Mouse (Mus musculus) midbrain, embryonic 11.5 days (tissue): ENCODE measurements around the gene Vmn1r167. TPM values are rescaled to one million over a fixed set of nuclear protein-coding genes. Genes with fewer than 3 reads are reported as not detected.
"Not testable (repeated sequence)": the region's sequence is repeated elsewhere in the genome, so short reads cannot be mapped to it uniquely, and the experiment has no call there.

Experiments
- ATAC-seq: fragments of 200-750 bp; cut with Nextera tagmentation; 2 replicates; pipeline ENCODE4 v1.8.0; 2017; ENCODE audit warnings: moderate TSS enrichment, moderate library complexity; ENCODE audit not compliant: low FRiP score
- DNase-seq: peaks from one replicate; pipeline ENCODE4 v3.0.0; 2015; ENCODE audit warnings: low spot score; ENCODE audit errors: missing footprints
- H3K27ac ChIP-seq: fragments of 300-500 bp; sonication (generic); 2 replicates; pipeline ENCODE4 v1.5.1; 2014; ENCODE audit warnings: low read depth, low read length
- H3K27me3 ChIP-seq: fragments of 300-500 bp; sonication (generic); 2 replicates; pipeline ENCODE4 v1.6.1; 2014; ENCODE audit warnings: mild to moderate bottlenecking, low read length, moderate library complexity, mixed read lengths; ENCODE audit not compliant: control insufficient read depth, insufficient read depth
- H3K36me3 ChIP-seq: fragments of 300-500 bp; sonication (generic); 2 replicates; pipeline ENCODE4 v1.6.1; 2014; ENCODE audit warnings: mild to moderate bottlenecking, low read length, moderate library complexity, mixed read lengths; ENCODE audit not compliant: control insufficient read depth, insufficient read depth
- H3K4me1 ChIP-seq: fragments of 300-500 bp; sonication (generic); 2 replicates; pipeline ENCODE4 v1.6.1; 2014; ENCODE audit warnings: low read length; ENCODE audit not compliant: control insufficient read depth, insufficient read depth
- H3K4me2 ChIP-seq: fragments of 300-500 bp; sonication (generic); 2 replicates; pipeline ENCODE4 v1.6.1; 2014; ENCODE audit warnings: mild to moderate bottlenecking, moderate library complexity
- H3K4me3 ChIP-seq: fragments of 300-500 bp; sonication (generic); 2 replicates; pipeline ENCODE4 v1.5.1; 2014; ENCODE audit warnings: low read depth, low read length
- H3K9ac ChIP-seq: fragments of 300-500 bp; sonication (generic); 2 replicates; pipeline ENCODE4 v1.6.1; 2014; ENCODE audit warnings: low read length
- H3K9me3 ChIP-seq: fragments of 300-500 bp; sonication (generic); 2 replicates; pipeline ENCODE4 v1.6.1; 2016; ENCODE audit warnings: low read length; ENCODE audit not compliant: control insufficient read depth
- WGBS: fragments of 180-500 bp; shearing (Covaris S2); extraction: QIAGEN DNeasy Blood & Tissue Kit; methylation state at CpG from one replicate; pipeline ENCODE4 v1.1.7; 2014; 5-methylcytosine and 5-hydroxymethylcytosine counted together
- polyA plus RNA-seq: library from polyadenylated mRNA; unstranded; fragments of >200 nt; fragmentation: Nextera tagmentation; extraction: Ambion mirVana; gene quantifications from 2 replicates; pipeline ENCODE4 v1.2.1, GENCODE M21; 2014

Gene Vmn1r167
- polyA plus RNA-seq: not detected in 2 replicates

GRCm38 (mm10) chr7:23507106-23507505 lies at the start of gene Vmn1r167:
TSS of gene Vmn1r167 (minus strand) at chr7:23507206.
- not testable (repeated sequence) for ATAC-seq, H3K4me2 ChIP-seq, H3K36me3 ChIP-seq, H3K4me1 ChIP-seq, H3K4me3 ChIP-seq, H3K27me3 ChIP-seq, H3K27ac ChIP-seq, H3K9ac ChIP-seq, DNase-seq
- H3K9me3 ChIP-seq: peaks cover 15% of the 10 kb centered on the region
- 80% methylated on average over 2 of the region's 2 CpGs for WGBS

DNA sequence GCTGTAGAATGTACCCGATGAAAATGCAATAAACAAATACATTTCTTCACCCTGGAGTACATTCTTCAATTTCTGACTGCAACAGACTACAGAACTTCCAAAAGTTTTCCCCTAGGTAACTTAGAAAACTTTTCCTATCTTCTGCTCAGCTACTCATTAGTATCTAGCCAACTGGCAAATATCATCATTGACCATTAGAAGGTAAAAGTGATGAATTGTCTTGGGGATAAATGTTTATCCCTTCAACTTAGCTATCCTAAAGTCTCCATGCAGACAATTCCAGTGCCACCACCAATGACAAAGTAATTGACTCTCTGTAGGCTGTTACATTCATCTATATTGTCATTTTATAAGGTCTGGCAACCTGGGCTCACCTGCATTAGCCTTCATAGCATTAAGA lies 32.4 kb upstream of the Vmn1r167 start, which contains the start of gene Vmn1r168:
Vmn1r168 (plus strand) TSS at position 301 of the 400 bp plus-strand sequence.
- not testable (repeated sequence) for DNase-seq, H3K9ac ChIP-seq, H3K27ac ChIP-seq, H3K4me3 ChIP-seq, H3K27me3 ChIP-seq, H3K9me3 ChIP-seq, H3K4me1 ChIP-seq, H3K4me2 ChIP-seq, ATAC-seq, H3K36me3 ChIP-seq
- WGBS: no CpG with 5 or more reads among the region's 1 CpGs

DNA sequence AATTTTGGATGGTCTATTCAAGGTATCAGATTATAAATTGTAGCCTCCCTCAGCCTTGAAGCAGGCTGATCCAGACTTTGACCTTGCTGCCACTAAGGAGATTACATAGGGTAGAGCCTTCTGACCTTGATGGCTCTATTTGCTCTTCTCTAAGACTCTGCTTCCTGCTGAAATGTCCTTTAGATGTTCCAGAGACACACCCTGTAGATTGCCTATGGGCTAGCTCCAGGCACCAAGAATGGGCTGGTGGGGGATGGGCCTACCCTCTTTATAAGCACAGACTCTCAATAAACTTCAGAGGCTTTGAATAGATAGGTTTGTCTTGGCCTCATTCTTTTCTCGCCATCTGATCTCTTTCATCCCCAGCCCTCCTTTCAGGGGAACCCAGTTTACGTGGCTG lies 34.1 kb downstream of the Vmn1r167 start:
- DNase-seq, H3K4me3 ChIP-seq, ATAC-seq, H3K36me3 ChIP-seq, H3K9ac ChIP-seq, H3K27ac ChIP-seq, H3K27me3 ChIP-seq, H3K4me1 ChIP-seq, H3K4me2 ChIP-seq, H3K9me3 ChIP-seq: not testable (repeated sequence)
- 64% methylated on average over 2 of the region's 2 CpGs for WGBS

GRCm38 (mm10) chr7:23470832-23471231 lies 36.2 kb downstream of the Vmn1r167 start:
- H3K4me1 ChIP-seq, H3K9me3 ChIP-seq, H3K36me3 ChIP-seq, ATAC-seq, H3K27me3 ChIP-seq, DNase-seq, H3K4me2 ChIP-seq, H3K27ac ChIP-seq, H3K9ac ChIP-seq, H3K4me3 ChIP-seq: not testable (repeated sequence)
- 62% methylated on average over 3 of the region's 3 CpGs for WGBS

DNA sequence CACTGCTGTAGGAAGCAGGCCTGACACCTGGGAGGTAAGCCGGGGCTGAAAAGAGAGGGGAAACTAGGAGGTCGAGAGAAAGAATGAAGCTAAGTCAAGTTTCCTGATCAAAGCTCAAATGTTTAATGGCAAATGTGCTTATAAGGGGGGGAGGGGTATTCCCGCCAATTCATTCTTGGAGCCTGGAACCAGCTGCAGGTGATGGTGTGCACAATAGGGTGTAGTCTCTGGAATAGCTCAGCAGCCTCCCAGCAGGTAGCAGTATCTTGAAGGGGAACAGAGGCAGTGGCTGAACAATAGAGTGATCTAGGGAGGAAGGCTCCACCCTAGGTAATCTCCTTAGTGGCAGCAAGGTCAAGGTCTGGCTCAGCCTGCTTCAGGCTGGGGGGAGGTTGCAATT lies 36.8 kb downstream of the Vmn1r167 start:
- not testable (repeated sequence) for H3K9me3 ChIP-seq, H3K4me2 ChIP-seq
- WGBS: 70% methylated on average over 3 of the region's 3 CpGs

More for the DNA sequence above, 36.8 kb downstream of the Vmn1r167 start:
- H3K27me3 ChIP-seq, H3K4me3 ChIP-seq, ATAC-seq, H3K4me1 ChIP-seq, H3K36me3 ChIP-seq, DNase-seq, H3K9ac ChIP-seq, H3K27ac ChIP-seq: not testable (repeated sequence)

Other genes with a start within 250 kb of the Vmn1r167 start
- not detected in 2 replicates for gene Gm6902, start 228.3 kb downstream of the Vmn1r167 start, polyA plus RNA-seq
- gene Nlrp4e, start 206.0 kb downstream of the Vmn1r167 start, polyA plus RNA-seq: not detected in 2 replicates
- gene Nlrp5, start 121.3 kb downstream of the Vmn1r167 start, polyA plus RNA-seq: not detected in 2 replicates
- gene Vmn1r168, start 32.5 kb upstream of the Vmn1r167 start, polyA plus RNA-seq: not detected in 2 replicates
- not detected in 2 replicates for gene Vmn1r169, start 68.3 kb upstream of the Vmn1r167 start, polyA plus RNA-seq
- gene Vmn1r170, start 99.0 kb upstream of the Vmn1r167 start, polyA plus RNA-seq: not detected in 2 replicates
- not detected in 2 replicates for gene Vmn1r171, start 123.5 kb upstream of the Vmn1r167 start, polyA plus RNA-seq
- gene Vmn1r172, start 151.1 kb upstream of the Vmn1r167 start, polyA plus RNA-seq: not detected in 2 replicates
- not detected in 2 replicates for gene Vmn1r173, start 193.5 kb upstream of the Vmn1r167 start, polyA plus RNA-seq
- not detected in 2 replicates for gene Vmn1r174, start 245.1 kb upstream of the Vmn1r167 start, polyA plus RNA-seq